Mouse (Mus musculus) E14TG2a.4 (cell line): Measurements from ENCODE around the gene Rps26.

Experiments
- H3K27me3 ChIP-seq: 2 replicates; pipeline ENCODE4 v1.6.1; 2014; ENCODE audit warnings: low read length, control low read depth; ENCODE audit not compliant: insufficient read depth
- H3K36me3 ChIP-seq: 2 replicates; pipeline ENCODE4 v1.6.1; 2014; ENCODE audit warnings: low read length, control low read depth; ENCODE audit not compliant: insufficient read depth
- H3K4me1 ChIP-seq: replicated peaks from 2 replicates; pipeline ENCODE4 v1.6.1; 2014; ENCODE audit warnings: low read depth, low read length, control low read depth
- H3K4me3 ChIP-seq: replicated peaks from 2 replicates; pipeline ENCODE4 v1.5.1; 2014; ENCODE audit warnings: mild to moderate bottlenecking, low read length
- H3K9me3 ChIP-seq: 2 replicates; pipeline ENCODE4 v1.6.1; 2014; ENCODE audit warnings: low read length, control low read depth
- CTCF ChIP-seq: conservative IDR thresholded peaks from 2 replicates; pipeline ENCODE4 v1.5.1; 2014; ENCODE audit warnings: low read length
- NANOG ChIP-seq: IDR thresholded peaks from 2 replicates; pipeline ENCODE4 v1.6.1; 2014; ENCODE audit warnings: borderline replicate concordance, low read length, mixed read lengths
- POU5F1 ChIP-seq: IDR thresholded peaks from 2 replicates; pipeline ENCODE4 v1.6.1; 2014; ENCODE audit warnings: low read length, borderline replicate concordance

The Rps26 gene

DNA sequence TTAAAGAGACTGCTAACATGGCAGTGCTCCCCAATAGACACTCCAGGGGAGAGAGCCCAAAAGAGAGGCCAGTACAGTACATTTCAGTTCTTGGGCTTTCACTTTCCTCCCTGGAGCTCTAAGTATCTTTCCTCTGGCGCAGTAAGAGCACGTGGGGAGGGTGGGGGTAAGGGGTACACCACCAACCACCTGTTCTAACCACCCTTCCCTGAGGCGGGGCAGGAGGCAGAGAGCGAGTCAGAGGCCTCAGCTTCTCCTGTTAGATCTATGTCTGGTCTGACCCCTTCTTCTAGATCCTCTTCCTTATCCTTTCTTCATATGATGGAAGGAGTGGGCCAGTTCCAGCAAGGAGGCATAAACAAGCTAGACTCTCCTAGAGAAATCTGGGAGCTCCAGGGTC, 39.4 kb downstream of the Rps26 start:
- H3K36me3 ChIP-seq, result 0 out of 2 replicates have a peak, but pooled peaks cover 3% of the 10 kb centered on the region
- no peaks in the 10 kb centered on the region for H3K9me3 ChIP-seq
- TF ChIP-seq CTCF (no peak), NANOG (no peak), POU5F1 (no peak)
- H3K27me3 ChIP-seq, result peaks cover 23% of the 10 kb centered on the region
- peak overlapping the region; percentile 98; the same call in 1 of the 2 replicates for H3K4me3 ChIP-seq
- H3K4me1 ChIP-seq, result peaks cover 78% of the 10 kb centered on the region

- no peak for TF ChIP-seq POU5F1
- TF ChIP-seq NANOG, result no peak
- no peak for TF ChIP-seq CTCF
- Histone ChIP-seq H3K27me3 (peaks cover 23% of the 10 kb centered on the region), H3K9me3 (no peaks in the 10 kb centered on the region), H3K4me1 (peaks cover 78% of the 10 kb centered on the region), H3K36me3 (peaks cover 8% of the 10 kb centered on the region), H3K4me3 (peak overlapping the region; percentile 98)
These were observed 40.0 kb downstream of the Rps26 start for GRCm38 (mm10) chr10:128586546-128586945.

DNA sequence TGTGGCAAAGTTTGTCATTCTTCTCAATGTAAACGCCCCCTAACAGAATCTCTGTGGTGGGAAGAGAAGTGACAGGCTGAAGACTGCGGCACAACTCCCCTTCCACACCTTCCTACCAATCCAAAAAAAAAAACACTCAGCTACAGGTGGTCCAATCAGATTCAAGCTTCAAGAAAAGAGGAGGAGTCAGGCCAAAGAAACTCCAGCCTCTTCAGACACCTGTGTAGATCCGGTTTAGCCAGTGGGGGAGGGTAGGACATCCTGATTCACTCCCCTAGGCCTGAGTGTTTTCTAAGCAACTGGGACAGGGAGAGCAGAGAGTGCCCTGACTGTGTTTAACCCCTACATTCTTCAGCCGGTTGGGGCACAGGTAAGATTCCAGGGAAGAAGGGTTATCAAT, 42.2 kb downstream of the Rps26 start:
- no peak for TF ChIP-seq POU5F1
- no peak for TF ChIP-seq CTCF
- TF ChIP-seq NANOG, result no peak
- Histone ChIP-seq H3K4me3 (peak overlapping the region; percentile 72), H3K4me1 (peaks cover 67% of the 10 kb centered on the region), H3K9me3 (no peaks in the 10 kb centered on the region), H3K36me3 (peaks cover 18% of the 10 kb centered on the region), H3K27me3 (peaks cover 23% of the 10 kb centered on the region)

- peak overlapping the region; percentile 72 for H3K4me3 ChIP-seq
These were observed 42.9 kb downstream of the Rps26 start for GRCm38 (mm10) chr10:128583644-128584043.

GRCm38 (mm10) chr10:128579731-128580130, 46.8 kb downstream of the Rps26 start:
- Histone ChIP-seq H3K9me3 (no peaks in the 10 kb centered on the region), H3K4me3 (no peak overlapping the region), H3K4me1 (peaks cover 35% of the 10 kb centered on the region), H3K27me3 (no peaks in the 10 kb centered on the region), H3K36me3 (peaks cover 37% of the 10 kb centered on the region)
- TF ChIP-seq CTCF, result no peak
- no peak for TF ChIP-seq NANOG
- TF ChIP-seq POU5F1, result no peak

More at GRCm38 (mm10) chr10:128583644-128584043, 42.9 kb downstream of the Rps26 start:
- Histone ChIP-seq H3K27me3 (peaks cover 16% of the 10 kb centered on the region), H3K36me3 (peaks cover 20% of the 10 kb centered on the region), H3K4me1 (peaks cover 62% of the 10 kb centered on the region), H3K9me3 (no peaks in the 10 kb centered on the region)
- TF ChIP-seq NANOG (no peak), CTCF (no peak), POU5F1 (no peak)

- Histone ChIP-seq H3K4me3 (no peak overlapping the region), H3K9me3 (no peaks in the 10 kb centered on the region), H3K27me3 (no peaks in the 10 kb centered on the region), H3K4me1 (peaks cover 31% of the 10 kb centered on the region), H3K36me3 (peaks cover 39% of the 10 kb centered on the region)
- TF ChIP-seq POU5F1 (no peak), NANOG (no peak), CTCF (no peak)
These were observed 47.2 kb downstream of the Rps26 start for GRCm38 (mm10) chr10:128579298-128579697.

DNA sequence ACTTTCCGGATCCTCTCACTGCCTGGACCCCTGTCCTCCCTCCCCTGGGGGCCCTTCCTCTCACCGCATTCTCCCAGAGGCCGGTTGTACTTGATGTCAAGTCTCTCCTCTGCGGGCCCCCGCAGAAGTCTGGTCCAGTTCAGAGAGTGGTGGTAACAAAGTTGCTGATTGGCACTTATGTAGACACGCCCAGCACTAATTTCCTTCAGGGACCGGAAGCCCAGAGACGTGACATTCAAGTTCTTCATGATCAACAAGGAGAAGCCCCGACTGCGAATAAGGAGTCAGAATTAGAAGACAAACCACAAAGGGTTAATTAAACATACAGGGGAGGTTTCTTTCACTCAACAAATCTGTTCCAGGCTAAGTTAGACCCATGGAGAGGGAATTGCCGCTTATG, 48.2 kb downstream of the Rps26 start:
- TF ChIP-seq POU5F1 (no peak), NANOG (no peak), CTCF (no peak)
- peak overlapping the region; percentile 29; the same call in 1 of the 2 replicates for H3K4me3 ChIP-seq
- peaks cover 49% of the 10 kb centered on the region for H3K36me3 ChIP-seq
- peaks cover 21% of the 10 kb centered on the region for H3K4me1 ChIP-seq
- H3K27me3 ChIP-seq, result no peaks in the 10 kb centered on the region
- no peaks in the 10 kb centered on the region for H3K9me3 ChIP-seq

DNA sequence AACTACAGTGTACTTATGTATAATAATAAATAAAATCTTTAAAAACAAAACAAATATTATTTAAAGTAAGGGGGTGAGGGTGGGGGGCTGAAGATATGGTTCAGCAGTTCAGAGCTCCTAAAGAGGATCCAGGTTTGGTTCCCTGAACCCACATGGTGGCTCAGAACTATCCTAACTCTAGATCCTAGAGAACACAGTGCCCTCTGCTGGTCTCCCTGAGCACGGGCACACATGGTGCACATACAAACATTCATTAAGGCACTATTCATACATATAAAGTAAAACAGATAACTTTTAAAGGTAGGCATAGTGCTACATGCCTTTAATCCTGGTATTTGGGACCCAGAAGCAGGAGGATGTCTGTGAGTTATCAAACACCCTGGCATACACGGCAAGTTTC, 51.5 kb downstream of the Rps26 start:
- peaks cover 67% of the 10 kb centered on the region for H3K36me3 ChIP-seq
- H3K27me3 ChIP-seq, result peaks cover 2% of the 10 kb centered on the region; the same call in 1 of the 2 replicates
- H3K4me3 ChIP-seq, result no peak overlapping the region
- TF ChIP-seq NANOG, result no peak
- TF ChIP-seq POU5F1, result no peak
- TF ChIP-seq CTCF, result peak; percentile 91
- no peaks in the 10 kb centered on the region for H3K9me3 ChIP-seq
- H3K4me1 ChIP-seq, result peaks cover 15% of the 10 kb centered on the region
